Mouse (Mus musculus): ENCODE results near the gene Foxp1. TPM values are rescaled to one million over a fixed set of nuclear protein-coding genes. Genes with fewer than 3 reads are reported as not detected.
A peak's percentile ranks its signal among the peaks of the same experiment; 100 is the strongest.

The Foxp1 gene
- total RNA-seq, 2 experiments from 2014 or later, result 10.1 to 15.8 TPM

GRCm38 (mm10) chr6:99485217-99485883, 37.2 kb downstream of the Foxp1 start:
- peak; percentile 88 for DNase-seq (ENCODE audit: low spot score)

- no peak for DNase-seq (ENCODE audit: low spot score)
Measured at GRCm38 (mm10) chr6:99484884-99485216, 37.7 kb downstream of the Foxp1 start.

- no peak for DNase-seq (ENCODE audit: low spot score)
Measured at GRCm38 (mm10) chr6:99484197-99484725, 38.3 kb downstream of the Foxp1 start.

- no peak for DNase-seq (ENCODE audit: low spot score)
Measured at GRCm38 (mm10) chr6:99483556-99483955, 39.0 kb downstream of the Foxp1 start.

GRCm38 (mm10) chr6:99481568-99481967, 41.0 kb downstream of the Foxp1 start:
- no peak for DNase-seq (ENCODE audit: low spot score)

GRCm38 (mm10) chr6:99478873-99479650, 43.5 kb downstream of the Foxp1 start:
- DNase-seq (ENCODE audit: low spot score), result no peak

- DNase-seq (ENCODE audit: low spot score), result no peak
Measured at GRCm38 (mm10) chr6:99475040-99475439, 47.5 kb downstream of the Foxp1 start.

- DNase-seq (ENCODE audit: low spot score), result no peak
Measured at GRCm38 (mm10) chr6:99470906-99471305, 51.6 kb downstream of the Foxp1 start.

GRCm38 (mm10) chr6:99469134-99469834, 53.2 kb downstream of the Foxp1 start:
- DNase-seq (ENCODE audit: low spot score), result no peak

- no peak for DNase-seq (ENCODE audit: low spot score)
Measured at GRCm38 (mm10) chr6:99467831-99468230, 54.7 kb downstream of the Foxp1 start.

- no peak for DNase-seq (ENCODE audit: low spot score)
Measured at GRCm38 (mm10) chr6:99467109-99467508, 55.4 kb downstream of the Foxp1 start.

GRCm38 (mm10) chr6:99466354-99466753, 56.2 kb downstream of the Foxp1 start:
- DNase-seq (ENCODE audit: low spot score), result no peak

GRCm38 (mm10) chr6:99464449-99464848, 58.1 kb downstream of the Foxp1 start:
- no peak for DNase-seq (ENCODE audit: low spot score)

- no peak for DNase-seq (ENCODE audit: low spot score)
Measured at GRCm38 (mm10) chr6:99463906-99464305, 58.6 kb downstream of the Foxp1 start.

- peak; percentile 64 for DNase-seq (ENCODE audit: low spot score)
Measured at GRCm38 (mm10) chr6:99458775-99459174, 63.7 kb downstream of the Foxp1 start.

GRCm38 (mm10) chr6:99453763-99454520, 68.6 kb downstream of the Foxp1 start:
- no peak for DNase-seq (ENCODE audit: low spot score)

- no peak for DNase-seq (ENCODE audit: low spot score)
Measured at GRCm38 (mm10) chr6:99452638-99453185, 69.8 kb downstream of the Foxp1 start.

- no peak for DNase-seq (ENCODE audit: low spot score)
Measured at GRCm38 (mm10) chr6:99451479-99451878, 71.0 kb downstream of the Foxp1 start.

GRCm38 (mm10) chr6:99447447-99447846, 75.1 kb downstream of the Foxp1 start:
- no peak for DNase-seq (ENCODE audit: low spot score)

- no peak for DNase-seq (ENCODE audit: low spot score)
Measured at GRCm38 (mm10) chr6:99446801-99447415, 75.6 kb downstream of the Foxp1 start.

- peak; percentile 75 for DNase-seq (ENCODE audit: low spot score)
Measured at GRCm38 (mm10) chr6:99443460-99443859, 79.1 kb downstream of the Foxp1 start.
